Mouse (Mus musculus) olfactory bulb, adult 2 months (tissue): ENCODE data around the gene Rbfox3. TPM values are rescaled to one million over a fixed set of nuclear protein-coding genes. Genes with fewer than 3 reads are reported as not detected.

ENCODE experiments used
- H3K27ac ChIP-seq: fragments of 200-500 bp; 2 replicates; pipeline ENCODE4 v1.5.1; 2012; ENCODE audit warnings: low read depth, low read length; ENCODE audit not compliant: insufficient read depth
- H3K4me1 ChIP-seq: fragments of 200-500 bp; 2 replicates; pipeline ENCODE4 v1.6.1; 2012; ENCODE audit warnings: low read length; ENCODE audit not compliant: control insufficient read depth, insufficient read depth
- H3K4me3 ChIP-seq: fragments of 200-500 bp; 2 replicates; pipeline ENCODE4 v1.5.1; 2012; ENCODE audit warnings: mild to moderate bottlenecking, low read depth, low read length, moderate library complexity; ENCODE audit not compliant: insufficient read depth
- CTCF ChIP-seq: fragments of 200-500 bp; IDR thresholded peaks from 2 replicates; pipeline ENCODE4 v1.5.1; 2012; ENCODE audit warnings: low read depth, mild to moderate bottlenecking, low read length, moderate library complexity; ENCODE audit not compliant: insufficient read depth
- POLR2A ChIP-seq: fragments of 200-500 bp; IDR thresholded peaks from 2 replicates; pipeline ENCODE4 v1.6.1; 2012; ENCODE audit warnings: mild to moderate bottlenecking, low read depth, low read length, moderate library complexity; ENCODE audit not compliant: insufficient read depth
- WGBS: fragments of 180-500 bp; shearing (Covaris S2); methylation state at CpG from one replicate; pipeline ENCODE4 v1.1.7; 2018; 5-methylcytosine and 5-hydroxymethylcytosine counted together
- polyA plus RNA-seq: library from polyadenylated mRNA; stranded (reverse); fragments of >200 nt; gene quantifications from 2 replicates; pipeline ENCODE4 v1.2.4, GENCODE M21; 2012; ENCODE audit warnings: low replicate concordance; ENCODE audit not compliant: missing spikeins, insufficient read depth, insufficient read length

Gene Rbfox3
- polyA plus RNA-seq, 1 experiment: not detected

DNA sequence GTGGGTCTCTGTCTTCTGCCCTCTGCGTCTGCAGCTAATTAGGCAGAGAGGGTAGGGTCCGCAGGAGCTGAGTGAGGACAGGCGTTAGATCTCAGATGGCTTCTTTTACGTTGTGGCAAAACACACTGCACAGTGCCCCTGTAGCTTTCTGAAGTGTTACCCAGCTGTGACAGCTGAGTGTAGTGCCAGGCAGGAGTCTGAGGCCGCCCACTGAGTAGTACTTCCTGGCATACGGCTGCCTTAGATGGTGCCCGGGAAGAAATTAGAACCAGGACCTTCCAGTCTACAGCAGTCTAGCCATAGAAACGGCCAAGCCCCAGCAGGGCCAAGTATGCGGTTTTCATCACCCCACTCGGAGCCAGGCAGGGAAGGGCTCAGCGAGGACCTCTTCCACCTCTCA, 426.1 kb downstream of the Rbfox3 start:
- Histone ChIP-seq H3K4me3 (no peak overlapping the region), H3K27ac (no peak overlapping the region), H3K4me1 (peaks cover 29% of the 10 kb centered on the region)
- WGBS: 47% methylated on average over 11 of the region's 11 CpGs
- no peak for TF ChIP-seq POLR2A
- no peak for TF ChIP-seq CTCF

DNA sequence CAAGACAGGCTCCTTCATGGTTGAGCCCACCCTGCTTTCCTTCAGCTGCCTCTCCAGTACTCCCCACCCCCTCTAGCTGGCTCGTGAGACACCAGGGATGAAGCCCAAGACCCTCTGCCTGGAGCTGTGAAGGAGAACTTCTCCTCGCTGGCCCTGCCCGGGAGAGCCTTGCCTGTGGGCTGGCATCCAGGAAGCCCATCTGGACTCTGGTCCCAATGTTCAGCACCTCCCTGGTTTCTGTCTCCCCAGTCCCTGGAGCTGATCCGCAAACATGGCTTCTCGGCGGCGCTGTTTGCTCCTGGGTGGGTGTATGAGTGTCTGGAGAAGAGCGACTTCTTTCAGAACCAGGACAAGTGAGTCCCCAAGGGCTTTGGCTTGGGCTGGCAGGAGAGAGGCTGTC, 427.2 kb downstream of the Rbfox3 start:
- TF ChIP-seq CTCF (no peak), POLR2A (no peak)
- Histone ChIP-seq H3K4me1 (peaks cover 24% of the 10 kb centered on the region), H3K4me3 (no peak overlapping the region), H3K27ac (no peak overlapping the region)
- 83% methylated on average over 8 of the region's 8 CpGs for WGBS

DNA sequence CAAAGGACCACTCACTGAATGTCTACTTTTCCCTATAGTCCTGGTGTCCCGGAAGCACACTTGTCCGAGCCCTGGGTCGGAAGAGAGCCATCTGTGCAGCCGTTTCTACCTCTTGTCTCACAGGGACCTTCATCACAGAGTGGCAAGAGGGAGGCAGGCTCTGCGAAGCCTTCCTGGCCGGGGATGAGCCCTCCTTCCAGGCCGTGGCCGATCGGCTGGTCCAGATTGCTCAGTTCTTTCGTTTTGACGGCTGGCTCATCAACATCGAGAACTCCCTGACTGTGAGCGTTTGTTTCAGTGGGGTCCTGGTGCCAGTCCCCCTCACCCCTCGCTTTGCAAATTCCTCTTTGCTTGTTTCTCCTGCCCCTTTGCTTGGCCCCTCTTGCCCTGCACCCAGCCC, 429.6 kb downstream of the Rbfox3 start:
- Histone ChIP-seq H3K4me3 (no peak overlapping the region), H3K27ac (no peak overlapping the region), H3K4me1 (peaks cover 23% of the 10 kb centered on the region)
- TF ChIP-seq POLR2A: no peak
- no peak for TF ChIP-seq CTCF
- WGBS: 87% methylated on average over 14 of the region's 14 CpGs

DNA sequence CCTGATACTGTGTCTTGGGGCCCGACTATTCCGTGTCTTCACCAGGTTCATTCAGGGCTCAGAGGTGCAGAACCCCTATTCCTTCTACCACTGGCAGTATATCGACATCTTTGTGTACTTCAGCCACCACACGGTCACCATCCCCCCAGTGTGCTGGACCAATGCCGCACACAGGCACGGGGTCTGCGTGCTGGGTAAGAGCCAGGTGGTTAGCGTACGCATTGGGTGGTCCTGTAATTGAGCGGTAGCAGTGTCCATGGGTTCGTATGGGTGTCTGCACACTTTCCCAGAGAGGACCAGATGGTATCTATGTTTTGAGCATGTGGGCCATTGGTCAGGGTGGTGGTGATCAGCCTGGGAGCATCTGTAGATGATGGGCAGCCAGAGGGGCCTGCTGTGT, 430.2 kb downstream of the Rbfox3 start:
- Histone ChIP-seq H3K4me3 (no peak overlapping the region), H3K4me1 (peaks cover 21% of the 10 kb centered on the region), H3K27ac (no peak overlapping the region)
- WGBS: 95% methylated on average over 11 of the region's 11 CpGs
- TF ChIP-seq POLR2A (no peak), CTCF (no peak)

DNA sequence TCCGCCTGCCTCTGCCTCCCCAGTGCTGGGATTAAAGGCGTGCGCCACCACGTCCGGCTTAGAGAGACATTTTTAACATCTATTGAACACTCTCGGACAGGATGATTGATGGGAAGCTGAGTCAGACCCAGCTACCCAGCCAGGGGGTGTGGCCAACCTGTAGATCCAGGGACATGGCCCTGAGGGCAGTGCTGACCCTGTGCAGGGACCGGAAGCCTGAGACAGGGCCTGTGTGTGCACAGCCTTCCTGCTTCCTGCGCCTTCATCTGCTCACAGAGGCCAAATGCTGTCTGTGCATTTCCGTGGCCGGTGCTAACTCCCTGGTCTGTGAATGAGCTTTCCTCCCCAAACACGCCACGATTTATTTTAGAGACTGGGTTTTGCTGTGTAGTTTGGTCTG, 431.6 kb downstream of the Rbfox3 start:
- 89% methylated on average over 12 of the region's 12 CpGs for WGBS
- Histone ChIP-seq H3K4me1 (peaks cover 7% of the 10 kb centered on the region), H3K4me3 (no peak overlapping the region), H3K27ac (no peak overlapping the region)
- no peak for TF ChIP-seq POLR2A
- TF ChIP-seq CTCF: no peak

DNA sequence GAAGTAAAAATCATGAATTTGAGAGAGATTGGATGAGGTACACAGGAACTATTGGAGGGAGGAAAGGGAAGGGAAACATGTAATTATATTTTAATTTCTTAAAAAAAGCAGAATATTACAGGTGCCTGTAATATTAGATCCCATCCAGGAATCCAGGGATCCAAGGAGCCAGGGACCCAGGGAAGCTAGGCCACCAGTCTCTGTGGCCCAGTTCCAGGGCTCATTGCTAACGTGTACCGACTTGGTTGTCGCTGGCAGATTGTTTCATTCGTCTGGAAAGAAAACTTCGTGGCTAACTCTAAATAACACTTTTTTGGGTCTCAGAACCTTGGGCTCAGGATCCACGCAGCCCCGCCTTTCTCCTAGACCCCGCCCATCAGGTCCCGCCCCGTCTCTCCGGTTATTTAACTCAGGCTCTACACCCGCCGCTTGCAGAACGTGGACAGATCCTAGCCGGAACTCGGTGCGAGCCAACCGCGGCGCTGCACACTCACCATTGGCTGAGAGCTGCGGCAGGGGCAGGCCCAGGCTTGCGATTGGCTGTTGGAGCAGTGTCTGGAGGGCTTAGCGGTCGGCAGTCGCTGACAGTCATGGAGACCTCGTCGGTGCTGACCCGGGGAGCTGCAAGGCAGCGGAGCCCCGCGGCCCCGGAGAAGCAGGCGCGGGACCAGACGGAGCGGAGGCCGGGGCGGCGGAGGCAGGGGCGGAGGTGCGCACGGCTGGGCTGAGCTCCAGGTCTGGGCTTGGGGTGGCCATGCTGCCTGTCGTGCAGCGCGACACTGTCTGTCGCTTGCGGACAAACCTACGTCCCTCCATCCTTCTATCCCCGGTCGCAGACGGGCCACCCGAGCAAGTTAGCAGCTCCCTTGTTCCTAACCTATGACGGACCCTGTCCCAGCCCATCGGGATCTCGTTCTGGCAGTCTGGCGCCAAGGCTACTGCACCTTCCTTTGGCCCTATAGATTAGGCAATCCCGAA, 434.7 kb downstream of the Rbfox3 start, which contains the start of gene Engase:
Engase (plus strand) TSS at position 434 of the 978 bp plus-strand sequence.
- H3K27ac ChIP-seq: no peak within 1 kb of the TSS
- under 1% methylated on average over 57 of the region's 57 CpGs for WGBS
- TF ChIP-seq POLR2A (peak; percentile 89), CTCF (no peak)

DNA sequence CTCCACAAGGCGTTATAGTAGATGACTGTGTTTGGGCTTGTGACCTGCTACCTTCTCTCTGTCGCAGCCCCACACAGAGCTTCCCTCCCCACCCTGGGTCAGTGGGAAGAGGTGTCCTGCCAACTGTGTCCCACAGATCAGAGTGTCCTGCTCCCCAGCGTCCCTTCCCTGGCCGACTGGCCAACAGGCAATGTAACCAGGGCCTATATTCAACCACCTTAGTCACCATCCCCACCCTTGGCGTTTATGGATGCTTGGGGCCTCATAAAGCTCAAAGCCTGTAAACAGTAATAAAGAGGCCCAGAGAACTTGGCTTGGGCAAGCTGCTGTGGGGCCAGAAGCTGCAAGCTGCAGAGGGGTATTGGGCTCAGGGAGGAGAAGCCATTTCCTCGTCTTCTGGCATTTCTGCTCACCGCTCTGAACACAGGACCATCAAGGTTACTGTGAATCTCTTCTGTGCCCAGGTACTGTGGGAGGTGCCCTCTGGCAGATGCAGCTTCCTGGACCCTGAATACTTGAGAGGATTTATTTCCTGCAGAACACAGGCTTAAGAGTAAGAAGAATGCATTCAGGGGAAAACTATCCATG, 435.8 kb downstream of the Rbfox3 start:
- no peak for TF ChIP-seq POLR2A
- no peak for TF ChIP-seq CTCF
- WGBS: 91% methylated on average over 7 of the region's 7 CpGs
- Histone ChIP-seq H3K27ac (no peak overlapping the region), H3K4me3 (no peak overlapping the region), H3K4me1 (peaks cover 4% of the 10 kb centered on the region)

More for the DNA sequence above, 434.7 kb downstream of the Rbfox3 start, which contains the start of gene Engase:
- Histone ChIP-seq H3K4me1 (peaks cover 4% of the 10 kb centered on the region), H3K4me3 (peak within 1 kb of the TSS; percentile 61)

DNA sequence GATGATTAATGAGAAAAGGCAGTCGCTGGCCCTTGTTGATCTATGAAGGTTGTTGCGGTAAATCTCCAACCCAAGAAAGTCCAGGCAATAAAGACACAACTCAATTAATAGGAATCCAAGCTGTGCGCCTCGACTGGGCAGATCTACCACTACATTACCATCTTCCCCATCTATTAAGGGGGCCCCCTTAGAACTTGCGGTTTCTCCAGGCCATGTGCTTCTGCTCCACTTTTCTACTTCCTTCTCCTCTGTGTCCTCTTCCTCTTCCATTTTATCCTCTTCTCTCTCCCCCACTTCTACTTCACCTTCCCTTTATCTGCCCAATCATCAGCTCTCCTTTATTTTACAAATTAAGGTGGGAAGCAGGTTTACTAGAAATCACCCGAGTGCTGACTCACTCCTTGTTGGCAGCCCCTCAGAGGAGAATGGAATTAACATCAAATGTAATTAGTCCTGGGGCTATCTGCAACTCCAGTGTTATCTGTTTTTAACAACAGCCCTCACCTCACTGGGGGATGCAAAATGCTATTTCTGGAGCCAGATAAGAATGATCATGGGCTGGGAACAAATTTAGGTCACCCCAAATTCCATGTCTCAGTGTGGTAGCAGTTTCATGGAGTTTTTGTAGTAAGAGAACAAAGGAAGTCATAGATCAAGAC, 437.4 kb downstream of the Rbfox3 start:
- no peak overlapping the region for H3K27ac ChIP-seq
- no peak overlapping the region for H3K4me3 ChIP-seq
- TF ChIP-seq POLR2A: no peak
- no peak for TF ChIP-seq CTCF
- 82% methylated on average over 6 of the region's 6 CpGs for WGBS
- H3K4me1 ChIP-seq: peaks cover 4% of the 10 kb centered on the region
